Comparison of ENCODE assay signal across 8 mouse cellular contexts in the genomic region with DNA sequence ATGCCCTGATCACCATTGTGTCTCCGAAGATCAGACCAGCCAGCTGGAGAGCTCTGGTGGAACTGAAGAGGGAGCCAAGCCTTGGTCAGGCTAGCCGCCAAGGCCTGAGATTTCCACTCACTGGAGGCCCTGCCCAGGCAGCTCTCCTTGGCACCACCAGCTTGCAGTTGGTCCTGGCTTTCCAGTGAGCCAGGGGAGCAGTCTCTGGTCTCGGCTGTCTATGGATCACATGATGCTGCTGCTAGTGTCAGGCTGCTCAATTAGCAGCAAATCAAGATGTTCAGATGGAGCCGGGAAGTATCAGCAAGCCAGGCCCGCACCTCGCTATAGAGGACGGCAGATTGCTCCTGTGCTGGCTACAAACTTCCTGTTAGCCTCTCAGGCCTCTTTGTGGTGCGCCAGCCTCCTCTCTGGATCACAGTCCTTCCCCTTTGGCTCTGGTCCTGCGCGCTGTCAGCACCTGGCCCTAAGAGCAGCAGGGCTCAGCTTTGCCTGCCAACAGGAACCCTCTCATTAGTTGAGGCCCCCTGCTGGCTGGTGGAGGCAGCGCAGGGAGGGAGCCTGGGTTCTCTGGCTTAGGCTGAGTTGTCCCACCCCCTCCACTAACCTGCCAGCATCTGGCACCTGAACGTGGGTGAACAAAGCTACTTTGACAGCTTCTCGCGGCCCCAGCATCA.
DNase-seq lines count a peak whose midpoint lies in the region; ATAC-seq and TF ChIP-seq lines count a peak whose summit lies in the region.

No protein-coding gene starts in this region.

- no peaks in the 10 kb centered on the region for H3K36me3 ChIP-seq in embryonic facial prominence, embryonic 12.5 days
- H3K36me3 ChIP-seq in intestine, postnatal 0 days (ENCODE audit: control insufficient read depth, insufficient read depth) = no peaks in the 10 kb centered on the region
- H3K36me3 ChIP-seq in midbrain, embryonic 13.5 days = no peaks in the 10 kb centered on the region
- no peaks in the 10 kb centered on the region for H3K36me3 ChIP-seq in stomach, embryonic 16.5 days (ENCODE audit: control insufficient read depth, insufficient read depth, low read length)

- no peak overlapping the region for H3K4me3 ChIP-seq in embryonic facial prominence, embryonic 12.5 days
- H3K4me3 ChIP-seq in intestine, postnatal 0 days (ENCODE audit: low read depth, low read length) = no peak overlapping the region
- no peak overlapping the region for H3K4me3 ChIP-seq in midbrain, embryonic 13.5 days (replicated peaks)
- no peak overlapping the region for H3K4me3 ChIP-seq in stomach, embryonic 16.5 days (replicated peaks; ENCODE audit: low read length)

- peak overlapping the region; percentile 35 for H3K4me2 ChIP-seq in embryonic facial prominence, embryonic 12.5 days (replicated peaks)
- H3K4me2 ChIP-seq in intestine, postnatal 0 days (replicated peaks; ENCODE audit: low read depth) = no peak overlapping the region
- H3K4me2 ChIP-seq in midbrain, embryonic 13.5 days (replicated peaks) = 0 out of 2 replicates have a peak overlapping the region, but pooled peaks have one; percentile 12
- H3K4me2 ChIP-seq in stomach, embryonic 16.5 days (ENCODE audit: low read depth, low read length) = peak overlapping the region; percentile 31; the same call in 1 of the 2 replicates

- intact Hi-C loops in left cerebral cortex, postnatal 36 days (cut with DNase I) = loop anchor here (5.0 to 10.0 kb wide), 2 partner anchors 125 to 173 kb away; partner anchors contain the start of gene Ntm

- no peaks in the 10 kb centered on the region for H3K27me3 ChIP-seq in embryonic facial prominence, embryonic 12.5 days
- H3K27me3 ChIP-seq in intestine, postnatal 0 days (replicated peaks; ENCODE audit: control insufficient read depth, insufficient read depth, low read length) = no peaks in the 10 kb centered on the region
- 0 out of 2 replicates have a peak, but pooled peaks cover 4% of the 10 kb centered on the region for H3K27me3 ChIP-seq in midbrain, embryonic 13.5 days
- no peaks in the 10 kb centered on the region for H3K27me3 ChIP-seq in stomach, embryonic 16.5 days (ENCODE audit: control insufficient read depth, insufficient read depth, low read length)

- no peaks in the 10 kb centered on the region for H3K9me3 ChIP-seq in embryonic facial prominence, embryonic 12.5 days
- no peaks in the 10 kb centered on the region for H3K9me3 ChIP-seq in intestine, postnatal 0 days (ENCODE audit: control insufficient read depth)
- no peaks in the 10 kb centered on the region for H3K9me3 ChIP-seq in midbrain, embryonic 13.5 days
- no peaks in the 10 kb centered on the region for H3K9me3 ChIP-seq in stomach, embryonic 16.5 days (replicated peaks; ENCODE audit: control insufficient read depth, low read length)

- peaks cover 10% of the 10 kb centered on the region for H3K4me1 ChIP-seq in embryonic facial prominence, embryonic 12.5 days
- no peaks in the 10 kb centered on the region for H3K4me1 ChIP-seq in intestine, postnatal 0 days (replicated peaks; ENCODE audit: control insufficient read depth, insufficient read depth, low read length)
- peaks cover 32% of the 10 kb centered on the region for H3K4me1 ChIP-seq in midbrain, embryonic 13.5 days (replicated peaks)
- H3K4me1 ChIP-seq in stomach, embryonic 16.5 days (ENCODE audit: control insufficient read depth, insufficient read depth, low read length) = peaks cover 18% of the 10 kb centered on the region

- DNase-seq in layer of hippocampus, adult 11-12 months (ENCODE audit: low spot score) = peak; percentile 80
- no peak for DNase-seq in layer of hippocampus, adult 9-10 months (ENCODE audit: low spot score)
- peak; percentile 65 to 66 for DNase-seq in left cerebral cortex, postnatal 36 days (ENCODE audit: low spot score in 2 of 2)

- TF ChIP-seq CTCF in intestine, postnatal 0 days (IDR thresholded peaks at IDR 0.05; ENCODE audit: low read depth) = peak; percentile 81

- H3K27ac ChIP-seq in embryonic facial prominence, embryonic 12.5 days = no peak overlapping the region
- no peak overlapping the region for H3K27ac ChIP-seq in intestine, postnatal 0 days (ENCODE audit: low read depth, low read length)
- no peak overlapping the region for H3K27ac ChIP-seq in midbrain, embryonic 13.5 days
- no peak overlapping the region for H3K27ac ChIP-seq in stomach, embryonic 16.5 days (ENCODE audit: low read length)

- ATAC-seq in embryonic facial prominence, embryonic 12.5 days (ENCODE audit: insufficient number of reproducible peaks, insufficient read depth, low FRiP score, low TSS enrichment) = peak; percentile 70; the same call in 1 of the 2 replicates
- peak; percentile 97 for ATAC-seq in granulocyte monocyte progenitor cell, adult 5-6 weeks (replicated peaks; ENCODE audit: poor library complexity, severe bottlenecking)
- no peak for ATAC-seq in intestine, postnatal 0 days
- peak; percentile 76 for ATAC-seq in midbrain, embryonic 13.5 days
- ATAC-seq in stomach, embryonic 16.5 days (ENCODE audit: insufficient read depth, low FRiP score) = peak; percentile 72; the same call in 1 of the 2 replicates

- H3K9ac ChIP-seq in embryonic facial prominence, embryonic 12.5 days = no peak overlapping the region
- no peak overlapping the region for H3K9ac ChIP-seq in intestine, postnatal 0 days (ENCODE audit: low read depth, low read length)
- H3K9ac ChIP-seq in midbrain, embryonic 13.5 days (replicated peaks) = 0 out of 2 replicates have a peak overlapping the region, but pooled peaks have one; percentile 14
- peak overlapping the region; percentile 4; the same call in 1 of the 2 replicates for H3K9ac ChIP-seq in stomach, embryonic 16.5 days (ENCODE audit: low read length)

- 29% methylated on average over 14 of the region's 14 CpGs for WGBS in embryonic facial prominence, embryonic 12.5 days
- 21% methylated on average over 14 of the region's 14 CpGs for WGBS in intestine, postnatal 0 days
- WGBS in midbrain, embryonic 13.5 days = 25% methylated on average over 14 of the region's 14 CpGs
- WGBS in stomach, embryonic 16.5 days = 24% methylated on average over 14 of the region's 14 CpGs

Comparison
In these comparisons a context has a peak if more than half of its experiments do, and no peak if none do; other contexts are left out.
1. H3K9ac ChIP-seq: peak in midbrain, embryonic 13.5 days (single experiment) and stomach, embryonic 16.5 days (single experiment); none in embryonic facial prominence, embryonic 12.5 days (single experiment) and intestine, postnatal 0 days (single experiment).